Mouse (Mus musculus): ENCODE measurements around the gene Fam57a.

Fam57a gene

GRCm38 (mm10) chr11:76243811-76244546 is 64.5 kb downstream of the Fam57a start:
- DNase-seq (ENCODE audit: low read depth, low spot score) = no peak

GRCm38 (mm10) chr11:76246439-76246838 is 67.0 kb downstream of the Fam57a start:
- DNase-seq (ENCODE audit: low read depth, low spot score) = no peak

- DNase-seq (ENCODE audit: low read depth, low spot score) = no peak
Observed at GRCm38 (mm10) chr11:76247239-76247638, 67.8 kb downstream of the Fam57a start.

GRCm38 (mm10) chr11:76252036-76252435 is 72.6 kb downstream of the Fam57a start:
- no peak for DNase-seq (ENCODE audit: low read depth, low spot score)

- DNase-seq (ENCODE audit: low read depth, low spot score) = peak; percentile 52
Observed at GRCm38 (mm10) chr11:76253145-76253917, 73.9 kb downstream of the Fam57a start.

- no peak for DNase-seq (ENCODE audit: low read depth, low spot score)
Observed at GRCm38 (mm10) chr11:76253918-76254264, 74.4 kb downstream of the Fam57a start.

GRCm38 (mm10) chr11:76255431-76256001 is 76.0 kb downstream of the Fam57a start:
- DNase-seq (ENCODE audit: low read depth, low spot score) = no peak

GRCm38 (mm10) chr11:76256129-76256528 is 76.7 kb downstream of the Fam57a start:
- DNase-seq (ENCODE audit: low read depth, low spot score) = no peak

GRCm38 (mm10) chr11:76257386-76257785 is 77.9 kb downstream of the Fam57a start:
- no peak for DNase-seq (ENCODE audit: low read depth, low spot score)

- no peak for DNase-seq (ENCODE audit: low read depth, low spot score)
Observed at GRCm38 (mm10) chr11:76258511-76258910, 79.0 kb downstream of the Fam57a start.

- DNase-seq (ENCODE audit: low read depth, low spot score) = no peak
Observed at GRCm38 (mm10) chr11:76260208-76261050, 81.0 kb downstream of the Fam57a start.

GRCm38 (mm10) chr11:76261224-76261623 is 81.8 kb downstream of the Fam57a start:
- no peak for DNase-seq (ENCODE audit: low read depth, low spot score)

GRCm38 (mm10) chr11:76262611-76263351 is 83.3 kb downstream of the Fam57a start:
- no peak for DNase-seq (ENCODE audit: low read depth, low spot score)
